Mouse (Mus musculus): ENCODE results near the gene Gm49325.

DNA sequence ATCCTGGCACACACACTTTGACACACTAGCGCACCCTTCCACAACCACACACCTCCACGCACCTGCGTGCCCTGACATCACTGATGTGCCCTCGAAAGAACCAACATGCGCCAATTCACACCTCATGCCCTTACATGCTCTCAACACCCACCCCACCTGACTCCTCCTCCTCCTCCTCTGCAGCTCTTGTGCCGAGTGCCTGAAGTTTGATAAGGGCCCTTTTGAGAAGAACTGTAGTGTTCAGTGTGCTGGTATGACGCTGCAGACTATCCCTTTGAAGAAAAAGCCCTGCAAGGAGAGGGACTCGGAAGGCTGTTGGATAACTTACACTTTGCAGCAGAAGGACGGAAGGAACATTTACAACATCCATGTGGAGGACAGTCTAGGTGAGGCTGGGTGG, 45.2 kb upstream of the Gm49325 start:
- TF ChIP-seq CTCF (IDR thresholded peaks at IDR 0.05; ENCODE audit: extremely low read depth, insufficient read length, insufficient replicate concordance, low read depth, low read length) = no peak
- TF ChIP-seq POLR2A (IDR thresholded peaks at IDR 0.05; ENCODE audit: low read depth, low read length) = no peak

All from small intestine, adult 2 months (tissue).